Mouse (Mus musculus): ENCODE results near the gene Celsr3. TPM values are rescaled to one million over a fixed set of nuclear protein-coding genes. Genes with fewer than 3 reads are reported as not detected.

Gene Celsr3
- polyA plus RNA-seq, 1 experiment from 2014 or later: 0.22 TPM

DNA sequence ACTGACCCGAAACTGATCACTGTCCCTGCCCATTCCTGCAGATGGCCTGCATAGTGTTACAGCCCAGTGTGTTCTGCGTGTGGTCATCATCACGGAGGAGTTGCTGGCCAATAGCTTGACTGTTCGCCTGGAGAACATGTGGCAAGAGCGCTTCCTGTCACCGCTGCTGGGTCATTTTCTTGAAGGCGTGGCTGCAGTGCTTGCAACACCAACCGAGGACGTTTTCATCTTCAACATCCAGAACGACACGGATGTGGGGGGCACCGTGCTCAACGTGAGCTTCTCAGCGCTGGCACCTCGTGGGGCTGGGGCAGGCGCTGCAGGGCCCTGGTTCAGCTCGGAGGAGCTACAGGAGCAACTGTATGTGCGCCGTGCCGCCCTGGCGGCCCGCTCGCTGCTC, 5.5 kb downstream of the Celsr3 start:
- Histone ChIP-seq H3K27ac (ENCODE audit: low read length) (no peak overlapping the region), H3K9ac (ENCODE audit: low read depth, low read length) (peak overlapping the region; percentile 28; the same call in 1 of the 2 replicates), H3K27me3 (ENCODE audit: control insufficient read depth, insufficient read depth, low read depth, low read length) (peaks cover 79% of the 10 kb centered on the region), H3K4me1 (ENCODE audit: control insufficient read depth, low read depth, low read length) (peaks cover 25% of the 10 kb centered on the region), H3K9me3 (replicated peaks; ENCODE audit: control insufficient read depth, low read length) (no peaks in the 10 kb centered on the region), H3K36me3 (ENCODE audit: control insufficient read depth, insufficient read depth) (no peaks in the 10 kb centered on the region), H3K4me2 (ENCODE audit: low read depth, low read length) (peak overlapping the region; percentile 95), H3K4me3 (ENCODE audit: low read depth, low read length) (peak overlapping the region; percentile 61)
- no peak for ATAC-seq (ENCODE audit: low read depth)
- 4% methylated on average over 23 of the region's 23 CpGs for WGBS (ENCODE audit: insufficient replicate concordance)

DNA sequence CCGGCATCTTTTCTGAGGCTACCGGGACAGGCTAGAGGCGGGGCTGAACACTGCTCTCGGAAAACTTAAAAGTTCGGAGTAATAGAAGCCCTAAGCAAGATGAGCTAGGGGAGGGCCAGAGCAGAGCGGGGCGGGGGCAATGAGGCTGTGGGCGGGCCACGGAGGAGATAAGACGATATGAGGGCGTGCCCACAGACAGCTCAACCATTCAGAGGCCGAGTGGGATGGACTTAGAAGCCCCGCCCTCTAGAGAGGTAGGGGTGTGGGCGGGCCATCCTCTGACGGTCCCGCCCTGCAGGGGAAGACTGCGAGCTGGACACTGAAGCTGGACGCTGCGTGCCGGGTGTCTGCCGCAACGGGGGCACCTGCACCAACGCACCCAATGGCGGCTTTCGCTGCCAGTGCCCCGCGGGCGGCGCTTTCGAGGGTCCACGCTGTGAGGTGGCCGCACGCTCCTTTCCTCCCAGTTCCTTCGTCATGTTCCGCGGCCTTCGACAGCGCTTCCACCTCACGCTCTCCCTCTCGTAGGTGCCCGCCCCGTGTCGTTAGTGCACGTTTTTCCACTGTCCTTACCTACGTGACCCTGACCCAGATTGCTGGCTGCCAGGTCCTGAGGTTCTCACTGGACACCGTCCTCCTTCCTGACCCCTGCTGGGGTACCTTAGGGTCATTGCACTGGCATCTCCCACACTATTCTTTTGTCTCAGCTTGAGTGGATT, 6.4 kb downstream of the Celsr3 start:
- H3K9me3 ChIP-seq (replicated peaks; ENCODE audit: control insufficient read depth, low read length): no peaks in the 10 kb centered on the region
- 5% methylated on average over 46 of the region's 46 CpGs for WGBS (ENCODE audit: insufficient replicate concordance)
- peaks cover 19% of the 10 kb centered on the region for H3K4me1 ChIP-seq (ENCODE audit: control insufficient read depth, low read depth, low read length)
- no peaks in the 10 kb centered on the region for H3K36me3 ChIP-seq (ENCODE audit: control insufficient read depth, insufficient read depth)
- H3K27me3 ChIP-seq (ENCODE audit: control insufficient read depth, insufficient read depth, low read depth, low read length): peaks cover 70% of the 10 kb centered on the region
- H3K27ac ChIP-seq (ENCODE audit: low read length): no peak overlapping the region
- H3K4me3 ChIP-seq (ENCODE audit: low read depth, low read length): peak overlapping the region; percentile 61
- no peak overlapping the region; the same call in 1 of the 2 replicates for H3K9ac ChIP-seq (ENCODE audit: low read depth, low read length)
- H3K4me2 ChIP-seq (ENCODE audit: low read depth, low read length): peak overlapping the region; percentile 95
- peak; percentile 99 for ATAC-seq (ENCODE audit: low read depth)

DNA sequence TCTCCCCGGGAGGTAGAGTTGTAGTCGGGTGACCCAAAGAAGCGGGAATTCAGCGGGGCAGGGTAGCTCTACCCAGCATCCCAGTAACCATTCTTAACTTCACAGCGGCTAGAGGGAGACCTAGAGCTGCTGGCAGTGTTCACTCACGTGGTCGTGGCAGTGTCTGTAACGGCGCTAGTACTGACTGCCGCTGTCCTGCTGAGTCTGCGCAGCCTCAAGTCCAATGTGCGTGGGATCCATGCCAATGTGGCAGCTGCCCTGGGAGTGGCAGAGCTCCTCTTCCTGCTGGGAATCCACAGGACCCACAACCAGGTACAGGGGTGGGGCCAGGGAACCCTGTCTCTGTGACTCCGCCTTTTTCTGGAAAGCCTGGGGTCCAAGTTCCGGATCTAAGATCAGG, 16.9 kb downstream of the Celsr3 start:
- Histone ChIP-seq H3K4me2 (ENCODE audit: low read depth, low read length) (0 out of 2 replicates have a peak overlapping the region, but pooled peaks have one; percentile 24), H3K27me3 (ENCODE audit: control insufficient read depth, insufficient read depth, low read depth, low read length) (peaks cover 2% of the 10 kb centered on the region; the same call in 1 of the 2 replicates)

DNA sequence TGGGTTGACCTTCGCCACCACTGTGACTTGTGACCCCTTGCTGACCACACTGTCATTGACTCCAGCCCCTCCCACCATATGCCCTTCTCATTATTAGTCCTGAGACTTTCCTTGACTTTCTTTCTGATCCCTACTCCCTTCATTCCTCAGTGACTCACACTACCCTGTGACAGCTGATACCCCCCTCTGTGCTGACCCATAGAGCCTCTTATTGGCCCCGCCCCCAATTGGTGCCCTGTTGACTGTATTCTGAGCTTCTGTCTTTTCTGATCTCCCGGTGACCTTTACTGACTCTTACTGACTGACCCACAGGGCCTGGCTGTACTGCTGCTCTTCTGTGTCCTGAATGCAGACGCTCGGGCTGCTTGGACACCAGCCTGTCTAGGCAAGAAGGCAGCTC, 19.3 kb downstream of the Celsr3 start:
- H3K4me1 ChIP-seq (ENCODE audit: control insufficient read depth, low read depth, low read length): peaks cover 2% of the 10 kb centered on the region
- H3K9ac ChIP-seq (ENCODE audit: low read depth, low read length): no peak overlapping the region
- WGBS (ENCODE audit: insufficient replicate concordance): 65% methylated on average over 5 of the region's 5 CpGs
- H3K9me3 ChIP-seq (replicated peaks; ENCODE audit: control insufficient read depth, low read length): no peaks in the 10 kb centered on the region
- no peak for ATAC-seq (ENCODE audit: low read depth)
- H3K36me3 ChIP-seq (ENCODE audit: control insufficient read depth, insufficient read depth): no peaks in the 10 kb centered on the region
- H3K4me2 ChIP-seq (ENCODE audit: low read depth, low read length): no peak overlapping the region
- H3K27ac ChIP-seq (ENCODE audit: low read length): no peak overlapping the region
- peaks cover 2% of the 10 kb centered on the region; the same call in 1 of the 2 replicates for H3K27me3 ChIP-seq (ENCODE audit: control insufficient read depth, insufficient read depth, low read depth, low read length)
- H3K4me3 ChIP-seq (ENCODE audit: low read depth, low read length): no peak overlapping the region

More for the DNA sequence above, 16.9 kb downstream of the Celsr3 start:
- WGBS (ENCODE audit: insufficient replicate concordance): 12% methylated on average over 14 of the region's 14 CpGs
- no peak overlapping the region for H3K9ac ChIP-seq (ENCODE audit: low read depth, low read length)
- ATAC-seq (ENCODE audit: low read depth): peak; percentile 48
- peaks cover 2% of the 10 kb centered on the region for H3K4me1 ChIP-seq (ENCODE audit: control insufficient read depth, low read depth, low read length)
- H3K9me3 ChIP-seq (replicated peaks; ENCODE audit: control insufficient read depth, low read length): no peaks in the 10 kb centered on the region
- H3K27ac ChIP-seq (ENCODE audit: low read length): no peak overlapping the region
- H3K36me3 ChIP-seq (ENCODE audit: control insufficient read depth, insufficient read depth): no peaks in the 10 kb centered on the region
- no peak overlapping the region for H3K4me3 ChIP-seq (ENCODE audit: low read depth, low read length)

DNA sequence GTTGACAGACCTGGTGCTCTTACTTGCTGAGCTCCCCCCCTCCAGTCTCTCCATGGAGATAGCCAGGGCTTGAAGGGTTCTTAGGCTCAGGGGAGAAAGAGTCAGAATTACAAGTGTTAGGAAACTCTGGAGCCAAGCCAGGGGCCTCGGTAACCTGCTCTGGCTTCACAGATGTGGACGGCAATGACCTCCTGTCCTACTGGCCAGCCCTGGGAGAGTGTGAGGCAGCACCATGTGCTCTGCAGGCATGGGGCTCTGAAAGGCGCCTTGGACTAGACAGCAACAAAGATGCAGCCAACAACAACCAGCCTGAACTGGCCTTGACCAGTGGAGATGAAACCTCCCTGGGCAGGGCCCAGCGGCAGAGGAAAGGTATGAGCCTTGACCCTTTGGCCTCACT, 21.3 kb downstream of the Celsr3 start:
- peaks cover 2% of the 10 kb centered on the region for H3K4me1 ChIP-seq (ENCODE audit: control insufficient read depth, low read depth, low read length)
- ATAC-seq (ENCODE audit: low read depth): 0 out of 2 replicates have a peak, but pooled peaks have one; percentile 23
- H3K4me2 ChIP-seq (ENCODE audit: low read depth, low read length): no peak overlapping the region
- 57% methylated on average over 4 of the region's 4 CpGs for WGBS (ENCODE audit: insufficient replicate concordance)
- no peaks in the 10 kb centered on the region for H3K9me3 ChIP-seq (replicated peaks; ENCODE audit: control insufficient read depth, low read length)
- no peaks in the 10 kb centered on the region for H3K36me3 ChIP-seq (ENCODE audit: control insufficient read depth, insufficient read depth)
- H3K27ac ChIP-seq (ENCODE audit: low read length): no peak overlapping the region
- H3K9ac ChIP-seq (ENCODE audit: low read depth, low read length): no peak overlapping the region
- peaks cover 2% of the 10 kb centered on the region; the same call in 1 of the 2 replicates for H3K27me3 ChIP-seq (ENCODE audit: control insufficient read depth, insufficient read depth, low read depth, low read length)
- H3K4me3 ChIP-seq (ENCODE audit: low read depth, low read length): no peak overlapping the region

DNA sequence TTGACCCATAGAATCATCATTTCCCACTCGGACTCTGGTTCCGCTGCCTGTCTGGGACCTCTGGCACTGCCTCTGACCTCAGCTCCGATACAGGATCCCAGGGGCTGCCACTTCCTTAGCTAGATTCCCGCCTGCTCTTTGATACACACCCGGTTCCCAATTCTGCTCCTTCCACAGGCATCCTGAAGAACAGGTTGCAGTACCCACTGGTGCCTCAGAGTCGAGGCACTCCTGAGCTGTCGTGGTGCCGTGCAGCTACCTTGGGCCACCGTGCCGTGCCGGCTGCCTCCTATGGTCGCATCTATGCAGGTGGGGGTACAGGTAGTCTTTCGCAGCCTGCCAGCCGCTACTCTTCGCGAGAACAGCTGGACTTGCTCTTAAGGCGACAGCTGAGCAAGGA, 22.3 kb downstream of the Celsr3 start:
- Histone ChIP-seq H3K36me3 (ENCODE audit: control insufficient read depth, insufficient read depth) (no peaks in the 10 kb centered on the region), H3K4me3 (ENCODE audit: low read depth, low read length) (no peak overlapping the region), H3K9ac (ENCODE audit: low read depth, low read length) (no peak overlapping the region), H3K4me2 (ENCODE audit: low read depth, low read length) (no peak overlapping the region), H3K4me1 (ENCODE audit: control insufficient read depth, low read depth, low read length) (peaks cover 6% of the 10 kb centered on the region), H3K27me3 (ENCODE audit: control insufficient read depth, insufficient read depth, low read depth, low read length) (peaks cover 2% of the 10 kb centered on the region; the same call in 1 of the 2 replicates), H3K27ac (ENCODE audit: low read length) (no peak overlapping the region), H3K9me3 (replicated peaks; ENCODE audit: control insufficient read depth, low read length) (no peaks in the 10 kb centered on the region)
- WGBS (ENCODE audit: insufficient replicate concordance): 65% methylated on average over 17 of the region's 17 CpGs
- no peak for ATAC-seq (ENCODE audit: low read depth)

DNA sequence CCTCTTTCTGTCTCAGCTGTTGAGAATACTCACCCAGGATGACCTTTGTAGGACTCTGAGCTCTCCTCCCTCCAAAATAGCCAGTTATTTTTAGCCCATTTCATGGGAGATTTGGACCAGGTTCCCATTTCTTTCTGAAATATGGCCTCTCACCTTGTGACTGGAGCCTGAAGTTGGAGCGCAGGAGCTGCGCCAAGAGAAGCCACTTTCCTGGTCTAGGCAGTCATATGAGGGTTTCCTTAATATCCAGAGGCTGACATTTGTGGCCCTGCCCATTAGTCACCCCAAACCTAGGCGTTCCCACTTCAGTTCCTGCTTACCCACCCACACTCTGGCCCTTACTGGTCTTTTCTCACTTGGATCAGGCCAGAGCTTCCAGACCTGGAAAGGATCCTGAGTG, 26.9 kb downstream of the Celsr3 start, which contains the start of gene Slc26a6:
Slc26a6 (plus strand) TSS at position 308 of the 400 bp plus-strand sequence.
- 73% methylated on average over 3 of the region's 3 CpGs for WGBS (ENCODE audit: insufficient replicate concordance)
- Histone ChIP-seq H3K36me3 (ENCODE audit: control insufficient read depth, insufficient read depth) (no peaks in the 10 kb centered on the region), H3K9me3 (replicated peaks; ENCODE audit: control insufficient read depth, low read length) (no peaks in the 10 kb centered on the region), H3K4me1 (ENCODE audit: control insufficient read depth, low read depth, low read length) (peaks cover 15% of the 10 kb centered on the region), H3K27me3 (ENCODE audit: control insufficient read depth, insufficient read depth, low read depth, low read length) (no peaks in the 10 kb centered on the region), H3K27ac (ENCODE audit: low read length) (peak within 1 kb of the TSS; percentile 80), H3K9ac (ENCODE audit: low read depth, low read length) (peak within 1 kb of the TSS; percentile 71), H3K4me3 (ENCODE audit: low read depth, low read length) (peak within 1 kb of the TSS; percentile 76), H3K4me2 (ENCODE audit: low read depth, low read length) (peak within 1 kb of the TSS; percentile 99)
- ATAC-seq (ENCODE audit: low read depth): no peak

DNA sequence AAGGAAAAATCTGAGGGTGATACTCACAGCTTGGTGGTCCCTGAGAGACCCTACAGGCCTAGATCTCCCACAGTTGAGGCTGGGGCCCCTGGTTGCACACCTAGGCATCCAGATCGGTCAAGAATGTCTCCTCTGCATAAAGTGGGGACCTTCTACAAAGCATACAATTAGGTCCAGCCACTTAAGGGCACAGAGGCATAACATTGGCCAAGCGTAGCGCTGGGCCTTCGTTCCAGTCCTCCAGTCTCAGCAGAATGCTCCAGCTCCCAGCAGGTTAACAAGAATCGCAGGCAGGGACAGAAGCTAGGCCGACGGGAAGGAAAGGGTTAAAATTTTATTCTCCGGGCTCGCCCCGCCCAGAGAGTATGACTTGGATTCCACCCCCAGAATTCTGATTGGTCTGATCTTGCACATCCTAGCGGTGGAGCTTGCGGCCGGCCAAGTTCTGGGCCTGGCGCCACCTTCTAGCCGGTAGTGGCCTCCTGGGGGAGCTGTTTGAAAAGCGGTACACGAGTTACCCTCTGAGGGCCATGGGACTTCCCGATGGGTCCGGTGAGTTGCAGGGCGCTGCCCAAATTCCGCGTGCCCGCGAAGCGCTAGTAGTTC, 27.6 kb downstream of the Celsr3 start:
- no peaks in the 10 kb centered on the region for H3K9me3 ChIP-seq (replicated peaks; ENCODE audit: control insufficient read depth, low read length)
- no peaks in the 10 kb centered on the region for H3K36me3 ChIP-seq (ENCODE audit: control insufficient read depth, insufficient read depth)
- H3K9ac ChIP-seq (ENCODE audit: low read depth, low read length): peak overlapping the region; percentile 71
- H3K4me2 ChIP-seq (ENCODE audit: low read depth, low read length): peak overlapping the region; percentile 99
- 3% methylated on average over 25 of the region's 25 CpGs for WGBS (ENCODE audit: insufficient replicate concordance)
- H3K27ac ChIP-seq (ENCODE audit: low read length): peak overlapping the region; percentile 80
- H3K4me3 ChIP-seq (ENCODE audit: low read depth, low read length): peak overlapping the region; percentile 76
- ATAC-seq (ENCODE audit: low read depth): peak; percentile 91
- H3K4me1 ChIP-seq (ENCODE audit: control insufficient read depth, low read depth, low read length): peaks cover 15% of the 10 kb centered on the region
- H3K27me3 ChIP-seq (ENCODE audit: control insufficient read depth, insufficient read depth, low read depth, low read length): no peaks in the 10 kb centered on the region

DNA sequence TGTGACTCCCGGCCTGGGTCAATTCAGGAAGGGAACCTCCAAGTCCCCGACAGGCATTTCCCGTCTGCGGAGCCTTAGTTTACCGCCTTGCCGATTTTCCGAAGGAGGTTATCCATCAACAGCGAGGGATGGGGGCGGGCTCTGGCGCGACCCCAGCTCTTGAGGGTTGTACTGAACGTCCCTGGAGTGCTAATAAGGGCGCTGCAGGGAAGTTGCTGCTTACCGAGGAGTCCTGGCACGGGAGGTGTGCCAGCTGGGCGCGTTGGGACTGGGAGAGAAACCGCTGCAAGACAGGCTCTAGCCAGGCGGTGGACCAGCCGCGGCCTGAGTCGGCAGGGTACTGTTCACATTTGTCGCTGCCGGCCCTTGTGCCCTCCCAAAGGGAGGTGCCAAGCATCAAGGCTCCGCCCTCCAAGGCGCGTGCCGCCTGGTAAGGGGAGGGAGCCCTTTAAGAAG, 28.1 kb downstream of the Celsr3 start:
- Histone ChIP-seq H3K4me1 (ENCODE audit: control insufficient read depth, low read depth, low read length) (peaks cover 15% of the 10 kb centered on the region), H3K4me3 (ENCODE audit: low read depth, low read length) (peak overlapping the region; percentile 76), H3K27me3 (ENCODE audit: control insufficient read depth, insufficient read depth, low read depth, low read length) (no peaks in the 10 kb centered on the region), H3K9ac (ENCODE audit: low read depth, low read length) (peak overlapping the region; percentile 71), H3K36me3 (ENCODE audit: control insufficient read depth, insufficient read depth) (no peaks in the 10 kb centered on the region), H3K9me3 (replicated peaks; ENCODE audit: control insufficient read depth, low read length) (no peaks in the 10 kb centered on the region), H3K4me2 (ENCODE audit: low read depth, low read length) (peak overlapping the region; percentile 99), H3K27ac (ENCODE audit: low read length) (peak overlapping the region; percentile 80)
- peak; percentile 75 for ATAC-seq (ENCODE audit: low read depth)
- WGBS (ENCODE audit: insufficient replicate concordance): under 1% methylated on average over 28 of the region's 28 CpGs

Measured in liver, embryonic 16.5 days (tissue).